Mouse (Mus musculus): ENCODE data around the gene Acp6. TPM values are rescaled to one million over a fixed set of nuclear protein-coding genes. Genes with fewer than 3 reads are reported as not detected.

Gene Acp6
- polyA plus RNA-seq, 1 experiment from 2014 or later: 38.1 TPM

DNA sequence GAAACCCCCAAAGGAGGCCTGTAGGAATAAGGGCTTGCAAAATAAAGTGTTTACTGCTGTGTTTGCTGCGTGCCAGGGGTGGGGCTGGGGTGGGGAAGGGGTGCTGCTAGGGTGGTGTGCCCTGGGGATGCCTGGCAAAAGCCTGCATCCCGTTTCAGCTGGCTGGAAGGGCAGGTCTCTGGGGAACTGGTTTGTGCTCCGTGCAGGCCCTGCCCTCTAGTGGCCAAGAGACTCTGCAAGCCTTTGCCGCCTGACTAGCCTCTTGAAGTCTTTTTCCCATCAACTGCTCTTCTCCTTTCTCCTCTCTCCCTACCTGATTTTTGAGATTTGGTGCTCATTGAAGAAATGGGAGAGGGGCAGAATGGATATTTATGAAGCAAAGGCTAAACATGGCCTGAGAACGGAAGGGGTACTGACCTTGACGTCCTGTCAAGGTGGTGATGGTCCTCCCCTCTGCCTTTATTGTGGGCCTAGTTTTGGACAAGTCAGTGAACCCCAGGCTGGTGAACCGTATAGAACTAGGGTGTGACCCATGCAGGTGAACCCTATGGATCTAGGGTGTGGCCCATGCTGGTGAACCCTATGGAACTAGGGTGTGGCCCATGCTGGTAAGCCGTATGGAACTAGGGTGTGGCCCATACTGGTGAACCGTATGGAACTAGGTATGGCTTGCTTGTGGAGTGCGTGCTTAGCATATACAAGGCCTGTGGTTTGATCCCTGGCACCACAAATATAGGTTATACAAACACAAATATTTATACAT lies 26.7 kb downstream of the Acp6 start:
- peak; percentile 68 for DNase-seq (ENCODE audit: low spot score)

DNA sequence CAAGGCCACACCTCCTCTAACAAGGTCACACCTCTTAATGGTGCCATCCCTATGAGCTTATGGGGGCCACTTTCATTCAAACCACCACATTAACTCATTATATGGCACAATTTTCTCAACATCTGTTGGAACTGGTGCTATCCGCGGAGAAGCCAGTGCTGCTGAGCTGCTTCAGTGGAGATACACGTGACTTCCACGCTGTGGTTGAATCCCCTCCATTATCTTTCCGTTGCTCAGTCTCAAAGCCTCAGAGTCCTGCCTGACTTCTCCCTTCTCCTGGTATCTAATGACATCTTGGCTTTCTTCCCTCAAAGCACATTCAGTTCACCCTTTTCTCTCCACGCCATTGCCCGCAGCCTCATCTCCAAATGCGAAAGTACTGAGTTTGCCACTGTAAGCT lies 38.0 kb downstream of the Acp6 start:
- DNase-seq (ENCODE audit: low spot score): no peak

DNA sequence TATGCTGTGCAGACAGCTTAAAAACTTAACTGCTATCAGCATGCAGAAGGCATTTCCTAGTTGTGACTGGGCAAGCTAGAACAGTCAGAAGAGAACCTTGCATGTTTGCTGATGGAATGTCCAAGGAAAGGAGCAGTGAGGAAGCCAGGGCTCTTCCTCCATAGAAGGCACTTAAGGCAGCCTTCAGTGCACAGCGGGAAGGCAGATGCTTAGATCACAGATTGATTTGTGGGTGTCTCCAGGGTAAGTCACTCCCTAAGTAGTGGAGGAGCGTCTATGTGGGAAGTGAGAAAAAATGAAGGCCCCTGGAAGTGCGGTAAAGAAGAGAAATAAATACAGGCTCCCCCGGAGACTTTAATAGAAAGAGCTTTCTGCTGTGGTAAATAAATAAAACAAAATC lies 40.7 kb downstream of the Acp6 start:
- DNase-seq (ENCODE audit: low spot score): no peak

DNA sequence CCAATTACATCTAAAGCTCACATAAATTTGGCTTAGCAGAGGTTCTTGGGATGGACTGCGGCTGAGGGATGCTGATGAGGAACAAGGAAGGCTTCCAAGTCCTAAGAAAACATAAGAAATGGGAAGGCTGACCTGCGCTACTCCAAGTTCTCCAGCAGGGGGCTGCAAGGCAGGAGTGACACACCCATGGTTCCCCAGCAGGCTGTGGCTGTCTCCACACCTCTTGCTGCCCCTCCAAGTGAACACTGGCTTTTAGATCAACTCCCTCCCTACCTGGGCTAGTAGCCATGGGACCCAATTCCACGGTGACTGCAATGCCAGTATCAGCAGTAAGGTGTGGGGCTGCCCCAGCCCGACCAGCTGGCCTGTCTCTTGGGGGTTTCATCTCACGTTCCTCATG lies 43.4 kb downstream of the Acp6 start:
- peak; percentile 60 for DNase-seq (ENCODE audit: low spot score)

DNA sequence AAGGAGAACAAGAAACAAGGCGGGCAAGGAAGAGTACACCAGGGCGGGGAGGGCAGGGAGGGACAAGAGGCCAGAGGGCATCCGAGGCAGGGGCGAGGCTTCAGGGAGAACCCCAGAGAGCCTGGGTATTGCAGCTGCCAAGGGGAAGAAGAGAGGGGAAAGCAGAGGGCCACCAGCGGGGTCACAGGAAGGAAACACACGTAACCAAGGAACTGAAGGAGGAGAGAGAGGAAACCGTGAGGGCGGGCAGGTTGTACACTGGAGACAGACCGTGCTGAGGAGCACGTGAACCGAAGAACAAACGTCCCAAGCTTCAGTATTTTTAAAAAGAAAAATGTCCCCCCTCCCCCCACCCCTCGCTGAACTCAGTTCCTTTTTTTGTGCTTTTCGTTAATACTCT lies 45.3 kb downstream of the Acp6 start:
- DNase-seq (ENCODE audit: low spot score): peak; percentile 36

DNA sequence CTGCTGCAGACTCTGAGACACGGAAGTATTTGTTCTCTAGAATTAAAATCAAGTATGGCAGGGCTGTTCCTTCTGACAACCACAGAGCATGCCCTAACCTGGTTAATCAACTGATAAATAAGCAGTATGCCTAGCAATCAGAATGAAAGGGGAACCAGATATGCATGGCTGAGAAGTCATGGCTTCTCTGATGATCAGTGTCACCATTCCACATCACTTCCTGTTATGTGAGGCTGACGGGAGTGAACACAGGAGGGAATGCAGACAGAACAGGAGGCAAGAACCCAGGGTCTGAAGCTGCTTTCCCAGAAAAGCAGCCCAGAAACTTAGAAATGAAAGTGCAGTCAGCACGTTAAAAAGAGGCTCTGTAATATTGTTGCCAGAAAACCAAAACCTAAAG lies 47.9 kb downstream of the Acp6 start:
- DNase-seq (ENCODE audit: low spot score): no peak

DNA sequence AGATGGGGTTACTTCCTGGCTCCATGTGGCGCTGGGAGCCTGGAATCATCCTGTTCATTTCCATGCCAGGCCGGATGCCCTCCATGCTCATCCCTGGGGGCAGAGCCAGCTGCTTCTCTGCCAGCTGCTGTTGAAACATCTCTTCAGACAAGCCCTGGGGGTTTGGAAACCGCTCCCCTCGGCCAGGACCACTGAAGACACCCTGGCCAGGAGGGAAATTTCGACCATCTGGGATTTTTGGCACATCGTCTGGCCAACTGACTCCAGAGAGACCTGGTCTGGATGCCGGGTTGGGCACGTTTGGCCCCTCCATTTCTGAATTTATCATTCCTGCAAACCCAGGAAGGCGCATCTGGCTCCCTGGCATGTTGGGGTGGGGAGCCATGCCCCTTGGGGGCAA lies 50.8 kb downstream of the Acp6 start:
- no peak for DNase-seq (ENCODE audit: low spot score)

DNA sequence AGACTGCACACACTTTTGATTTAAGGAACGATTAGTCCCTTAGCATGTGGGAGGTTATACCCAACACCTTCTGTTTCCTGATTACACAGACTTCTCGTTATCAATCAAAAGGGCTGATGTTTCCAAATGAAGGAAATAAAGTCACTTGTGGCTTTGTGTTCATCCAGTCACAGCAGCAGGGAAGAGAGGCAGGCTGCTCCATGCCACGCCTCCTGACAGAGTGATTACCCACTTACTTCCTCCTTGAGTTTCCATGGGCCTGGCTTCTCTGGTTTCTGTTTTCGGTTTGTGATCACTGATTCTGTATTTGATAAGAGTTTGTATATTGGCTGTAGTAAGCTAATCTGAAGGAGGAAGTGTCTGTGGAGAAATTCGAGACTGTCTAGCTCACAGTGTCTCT lies 52.6 kb downstream of the Acp6 start:
- DNase-seq (ENCODE audit: low spot score): peak; percentile 12

DNA sequence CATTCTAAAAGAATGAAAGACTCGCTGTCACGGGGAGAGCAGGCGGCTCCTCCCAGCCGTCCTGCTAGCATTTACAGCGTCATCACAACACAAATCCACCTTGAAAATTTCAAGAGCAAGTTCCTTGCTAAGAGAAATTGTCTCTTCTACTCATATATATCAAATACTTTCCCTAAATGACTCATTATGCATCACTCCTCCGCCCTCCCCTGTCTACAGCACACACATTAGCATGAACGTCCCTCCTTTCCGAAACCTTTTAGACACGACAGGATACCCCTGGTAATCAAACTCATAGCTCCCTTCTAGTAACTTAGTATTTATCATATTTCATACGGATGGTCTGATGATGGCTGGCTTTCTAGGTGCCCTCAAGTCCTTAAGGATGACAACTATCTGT lies 55.3 kb downstream of the Acp6 start:
- DNase-seq (ENCODE audit: low spot score): no peak

DNA sequence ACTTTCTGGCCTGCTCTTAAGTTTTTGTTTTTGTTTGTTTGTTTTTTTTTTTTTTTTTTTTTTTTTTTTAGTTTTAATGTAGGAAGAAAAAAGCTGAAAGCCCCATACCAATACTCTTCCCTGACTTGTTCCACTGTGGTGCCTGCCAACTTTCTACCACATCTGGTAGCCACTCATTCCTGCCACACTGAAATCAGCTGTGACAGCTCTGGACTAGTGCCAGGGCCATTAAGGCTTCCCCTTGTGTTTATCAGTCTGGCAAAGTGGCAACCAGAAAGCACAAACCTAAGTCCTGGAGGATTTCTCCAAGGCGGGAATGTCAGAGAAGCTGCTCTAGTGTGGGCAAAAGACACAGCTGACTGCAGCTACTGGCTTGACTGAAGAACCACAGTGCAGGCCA lies 55.9 kb downstream of the Acp6 start:
- DNase-seq (ENCODE audit: low spot score): no peak

DNA sequence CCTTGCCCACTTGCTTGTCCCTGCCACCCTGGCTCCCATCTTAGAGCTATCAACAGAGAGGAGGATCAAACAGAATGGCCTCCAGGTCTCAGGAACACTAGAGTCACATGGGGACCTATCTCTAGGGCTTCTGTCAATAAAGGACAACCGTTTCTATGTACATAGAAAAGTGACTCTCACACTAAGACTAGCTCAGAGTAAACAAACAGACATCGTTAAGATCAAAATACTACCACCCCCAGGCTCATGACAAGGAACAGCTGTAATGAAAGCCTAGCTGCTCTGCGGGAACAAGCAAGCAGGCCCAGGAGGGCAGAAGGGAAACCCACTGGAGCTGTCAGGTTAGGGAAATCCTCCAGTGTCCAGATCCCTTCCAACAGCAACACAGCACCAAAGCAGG lies 56.9 kb downstream of the Acp6 start:
- DNase-seq (ENCODE audit: low spot score): no peak

DNA sequence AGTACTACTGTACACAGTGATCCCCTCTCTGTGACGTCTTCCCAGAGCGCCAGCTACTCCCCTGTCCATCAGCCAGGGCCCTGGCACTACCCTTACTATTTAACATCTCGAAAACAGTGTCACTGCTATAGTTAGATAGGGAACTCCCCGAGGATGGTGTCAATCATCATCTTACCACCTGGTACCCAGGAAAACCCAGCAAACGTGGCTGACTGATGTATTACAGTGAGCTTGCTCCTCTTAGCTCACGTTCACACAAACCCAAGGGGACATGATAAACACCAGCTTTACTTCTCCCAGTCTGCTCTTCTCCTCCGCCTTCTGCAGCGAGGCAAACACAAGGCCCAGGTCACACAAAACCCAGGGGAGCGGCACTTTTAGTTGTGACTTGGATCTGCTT lies 64.7 kb downstream of the Acp6 start:
- DNase-seq (ENCODE audit: low spot score): no peak

DNA sequence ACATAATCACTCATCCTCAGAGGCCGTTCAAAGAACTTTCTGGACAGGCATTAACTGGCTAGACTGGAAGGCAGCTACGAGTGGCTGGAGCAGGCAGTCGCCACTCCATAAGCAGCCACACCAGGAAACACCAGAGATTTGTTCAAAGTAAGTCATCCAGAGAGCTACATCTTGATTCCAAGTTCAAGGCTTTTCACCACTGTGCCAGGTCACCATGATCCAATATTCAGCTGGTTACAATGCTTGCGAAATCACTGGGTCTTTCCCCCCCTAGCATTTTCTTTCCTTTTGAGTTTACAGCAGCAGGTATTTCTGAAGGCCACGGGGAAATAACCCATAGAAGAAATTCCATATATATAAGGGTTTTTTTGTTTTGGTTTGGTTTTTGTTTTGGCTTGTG lies 66.7 kb downstream of the Acp6 start:
- no peak for DNase-seq (ENCODE audit: low spot score)

DNA sequence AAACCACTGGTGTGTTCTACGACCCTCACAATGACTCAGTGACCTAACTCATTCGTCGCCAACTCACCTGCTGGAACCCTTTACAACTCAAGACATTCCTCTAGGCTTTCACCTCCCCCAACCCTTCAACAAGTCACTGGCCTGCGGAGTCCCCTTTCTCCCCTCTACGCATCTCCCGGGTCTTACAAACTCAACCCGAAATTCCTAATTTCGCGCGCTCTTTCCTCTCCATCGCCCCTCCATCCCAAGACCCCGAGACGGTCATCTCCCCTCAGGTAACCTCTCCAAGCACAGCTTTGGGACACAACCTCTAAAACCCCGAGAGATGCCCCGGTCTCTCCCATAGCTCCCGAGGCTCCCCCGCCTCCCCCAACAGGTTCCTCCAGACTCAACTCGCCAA lies 68.1 kb downstream of the Acp6 start:
- no peak for DNase-seq (ENCODE audit: low spot score)

Other genes starting within 250 kb of the Acp6 start
- 0.03 and 0.04 TPM in 2 replicates for gene Gja8, start 232.8 kb upstream of the Acp6 start, polyA plus RNA-seq (2015; fragmentation: Nextera tagmentation; extraction: Ambion mirVana)
- 19.6 and 23.7 TPM in 2 replicates for gene Bcl9, start 139.1 kb downstream of the Acp6 start, polyA plus RNA-seq (2015; fragmentation: Nextera tagmentation; extraction: Ambion mirVana)